Mouse (Mus musculus): ENCODE data around the gene Nfe2l1. TPM values are rescaled to one million over a fixed set of nuclear protein-coding genes. Genes with fewer than 3 reads are reported as not detected.

The Nfe2l1 gene
- total and polyA plus RNA-seq, 3 experiments, result 37.5 to 66.5 (median 47.0) TPM

DNA sequence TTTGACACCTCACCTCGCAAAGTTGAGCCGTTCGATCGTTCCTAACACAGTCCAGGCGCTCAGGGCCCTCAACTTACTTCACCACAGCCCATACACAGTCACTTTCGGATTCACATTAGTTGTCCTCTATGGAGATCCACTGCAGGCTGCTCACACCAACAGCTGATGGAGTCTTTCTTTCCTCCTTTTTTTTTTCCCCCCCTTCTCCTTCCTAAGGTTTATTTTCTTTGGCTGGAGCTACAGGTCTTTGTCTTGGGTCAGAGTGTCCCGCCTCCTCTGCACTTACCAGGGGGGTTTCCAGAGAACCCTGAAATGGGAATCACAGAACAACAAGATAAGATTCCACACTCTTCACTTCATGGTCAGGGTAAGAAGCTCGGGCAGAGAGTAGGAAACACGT is 1.9 kb downstream of the Nfe2l1 start:
- H3K36me3 ChIP-seq (ENCODE audit: control insufficient read depth in 1 of 2, insufficient read depth in 2 of 2, low read length in 2 of 2), result peaks cover 10 to 57% of the 10 kb centered on the region in 2 experiments
- no peak overlapping the region for H3K27ac ChIP-seq (ENCODE audit: control insufficient read depth, low read depth, low read length)
- H3K9ac ChIP-seq (ENCODE audit: control insufficient read depth, low read depth, low read length, poor library complexity, severe bottlenecking), result peak overlapping the region; percentile 11
- TF ChIP-seq MAX (IDR thresholded peaks at IDR 0.05; ENCODE audit: low read length), result no peak
- no peak for TF ChIP-seq JUND (IDR thresholded peaks at IDR 0.05; ENCODE audit: low read depth, low read length)
- no peak for TF ChIP-seq POLR2AphosphoS5 (IDR thresholded peaks at IDR 0.05; ENCODE audit: borderline replicate concordance, low read depth, low read length)
- TF ChIP-seq POLR2AphosphoS2 (IDR thresholded peaks at IDR 0.05; ENCODE audit: low read length), result no peak
- TF ChIP-seq MAZ (IDR thresholded peaks at IDR 0.05; ENCODE audit: low read depth, low read length), result no peak
- no peak for TF ChIP-seq MYB (IDR thresholded peaks at IDR 0.05; ENCODE audit: low read depth, low read length)
- TF ChIP-seq MEF2A (IDR thresholded peaks at IDR 0.05; ENCODE audit: extremely low read depth, insufficient replicate concordance, low read depth, low read length, poor library complexity, severe bottlenecking), result no peak
- TF ChIP-seq CHD2 (IDR thresholded peaks at IDR 0.05; ENCODE audit: low read length), result no peak
- no peak for TF ChIP-seq HCFC1 (IDR thresholded peaks at IDR 0.05; ENCODE audit: low read depth, low read length)
- TF ChIP-seq NRF1 (IDR thresholded peaks at IDR 0.05; ENCODE audit: insufficient read depth, low read depth, low read length, poor library complexity, severe bottlenecking), result no peak
- no peak for TF ChIP-seq UBTF (IDR thresholded peaks at IDR 0.05; ENCODE audit: borderline replicate concordance, insufficient read depth, low read depth, low read length)
- no peak for TF ChIP-seq E2F4 (IDR thresholded peaks at IDR 0.05; ENCODE audit: borderline replicate concordance, low read depth, low read length)
- no peak for TF ChIP-seq MAFK (IDR thresholded peaks at IDR 0.05; ENCODE audit: borderline replicate concordance, low read depth, low read length)
- no peak for TF ChIP-seq GATA1 (IDR thresholded peaks at IDR 0.05; ENCODE audit: low read depth, low read length)
- TF ChIP-seq GABPA (IDR thresholded peaks at IDR 0.05; ENCODE audit: low read depth, low read length), result no peak
- no peak for TF ChIP-seq SIN3A (IDR thresholded peaks at IDR 0.05; ENCODE audit: low read length)
- TF ChIP-seq ELF1 (IDR thresholded peaks at IDR 0.05; ENCODE audit: low read depth, low read length), result no peak
- TF ChIP-seq RAD21 (IDR thresholded peaks at IDR 0.05; ENCODE audit: low read depth, low read length), result no peak
- no peak for TF ChIP-seq BHLHE40 (IDR thresholded peaks at IDR 0.05; ENCODE audit: borderline replicate concordance, low read depth, low read length)
- TF ChIP-seq CTCF (IDR thresholded peaks at IDR 0.05 in 2 of 3, conservative IDR thresholded peaks at IDR 0.05 in 1 of 3; ENCODE audit: control insufficient read depth in 1 of 3, insufficient read depth in 1 of 3, low read depth in 2 of 3, low read length in 3 of 3, poor library complexity in 1 of 3, severe bottlenecking in 1 of 3), result no peak
- no peak for DNase-seq (ENCODE audit: low read depth, low spot score)
- H3K79me2 ChIP-seq (ENCODE audit: control insufficient read depth, insufficient read depth, low read length, poor library complexity), result peaks cover 65% of the 10 kb centered on the region
- peaks cover 17 to 51% of the 10 kb centered on the region in 2 experiments for H3K4me1 ChIP-seq (ENCODE audit: control insufficient read depth in 1 of 2, insufficient read depth in 2 of 2, low read length in 2 of 2)
- H3K4me3 ChIP-seq (ENCODE audit: control insufficient read depth in 1 of 2, insufficient read depth in 1 of 2, low read depth in 2 of 2, low read length in 2 of 2), result no peak overlapping the region
- no peaks in the 10 kb centered on the region for H3K27me3 ChIP-seq (ENCODE audit: control insufficient read depth in 1 of 2, insufficient read depth in 2 of 2, low read length in 2 of 2)
- no peaks in the 10 kb centered on the region for H3K9me3 ChIP-seq (replicated peaks; ENCODE audit: insufficient read depth, low read length)

DNA sequence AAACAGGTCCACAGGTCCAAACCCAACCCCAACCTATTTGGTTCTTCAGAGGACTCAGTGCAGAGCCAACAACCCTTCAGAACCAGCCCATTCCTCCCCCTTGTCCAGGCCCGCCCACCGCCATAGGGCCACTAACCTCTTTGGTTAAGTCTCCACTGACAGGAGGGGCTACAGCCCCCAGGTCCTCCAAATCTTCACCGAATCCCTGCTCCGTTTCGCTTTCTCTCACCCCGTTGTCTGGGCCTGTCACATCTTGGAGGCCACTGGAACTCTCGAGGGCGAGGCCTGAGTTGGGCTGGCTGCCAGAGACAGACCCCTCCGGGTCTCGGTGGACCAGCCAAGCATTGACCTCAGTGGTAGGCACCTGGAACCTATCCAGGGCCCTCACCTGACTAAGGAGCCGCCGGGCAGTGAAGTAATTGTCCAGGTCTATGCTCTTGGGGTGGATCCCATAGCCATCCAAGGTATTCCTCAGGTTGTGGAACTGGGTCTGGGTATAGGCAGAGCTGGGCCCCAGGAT is 2.6 kb downstream of the Nfe2l1 start:
- TF ChIP-seq JUND (IDR thresholded peaks at IDR 0.05; ENCODE audit: low read depth, low read length) (no peak), MAZ (IDR thresholded peaks at IDR 0.05; ENCODE audit: low read depth, low read length) (no peak), MAX (IDR thresholded peaks at IDR 0.05; ENCODE audit: low read length) (no peak), MXI1 (IDR thresholded peaks at IDR 0.05; ENCODE audit: low read depth, low read length) (no peak), USF1 (IDR thresholded peaks at IDR 0.05; ENCODE audit: low read depth, low read length) (no peak), MYB (IDR thresholded peaks at IDR 0.05; ENCODE audit: low read depth, low read length) (no peak), POLR2AphosphoS2 (IDR thresholded peaks at IDR 0.05; ENCODE audit: low read length) (no peak), TCF12 (IDR thresholded peaks at IDR 0.05; ENCODE audit: low read depth, low read length) (no peak), POLR2AphosphoS5 (IDR thresholded peaks at IDR 0.05; ENCODE audit: borderline replicate concordance, low read depth, low read length) (no peak), KAT2A (conservative IDR thresholded peaks at IDR 0.05; ENCODE audit: low read depth, low read length) (no peak), UBTF (IDR thresholded peaks at IDR 0.05; ENCODE audit: borderline replicate concordance, insufficient read depth, low read depth, low read length) (no peak)
- no peak overlapping the region for H3K27ac ChIP-seq (ENCODE audit: control insufficient read depth, low read depth, low read length)
- peaks cover 14 to 63% of the 10 kb centered on the region in 2 experiments for H3K36me3 ChIP-seq (ENCODE audit: control insufficient read depth in 1 of 2, insufficient read depth in 2 of 2, low read length in 2 of 2)
- 0 out of 2 replicates have a peak overlapping the region, but pooled peaks have one; percentile 7 for H3K9ac ChIP-seq (ENCODE audit: control insufficient read depth, low read depth, low read length, poor library complexity, severe bottlenecking)
- peaks cover 23 to 57% of the 10 kb centered on the region in 2 experiments for H3K4me1 ChIP-seq (ENCODE audit: control insufficient read depth in 1 of 2, insufficient read depth in 2 of 2, low read length in 2 of 2)
- no peak for DNase-seq (ENCODE audit: low read depth, low spot score)
- H3K4me3 ChIP-seq (ENCODE audit: control insufficient read depth in 1 of 2, insufficient read depth in 1 of 2, low read depth in 2 of 2, low read length in 2 of 2), result no peak overlapping the region
- no peaks in the 10 kb centered on the region for H3K9me3 ChIP-seq (replicated peaks; ENCODE audit: insufficient read depth, low read length)
- H3K27me3 ChIP-seq (ENCODE audit: control insufficient read depth in 1 of 2, insufficient read depth in 2 of 2, low read length in 2 of 2), result no peaks in the 10 kb centered on the region
- peaks cover 71% of the 10 kb centered on the region for H3K79me2 ChIP-seq (ENCODE audit: control insufficient read depth, insufficient read depth, low read length, poor library complexity)

Measured in MEL (cell line).